Mouse (Mus musculus) hindbrain, embryonic 12.5 days (tissue): Measurements from ENCODE around the gene Gm42791. TPM values are rescaled to one million over a fixed set of nuclear protein-coding genes. Genes with fewer than 3 reads are reported as not detected.
A peak's percentile ranks its signal among the peaks of the same experiment; 100 is the strongest.

Experiments used
- ATAC-seq: fragments of 200-750 bp; cut with Nextera tagmentation; 2 replicates; pipeline ENCODE4 v1.8.0; 2017; ENCODE audit warnings: moderate TSS enrichment; ENCODE audit not compliant: low FRiP score
- H3K27ac ChIP-seq: fragments of 300-500 bp; sonication (generic); 2 replicates; pipeline ENCODE4 v1.5.1; 2016; ENCODE audit warnings: mild to moderate bottlenecking
- H3K27me3 ChIP-seq: fragments of 300-500 bp; sonication (generic); 2 replicates; pipeline ENCODE4 v1.6.1; 2016; ENCODE audit warnings: mild to moderate bottlenecking
- H3K36me3 ChIP-seq: fragments of 300-500 bp; sonication (generic); 2 replicates; pipeline ENCODE4 v1.6.1; 2016; ENCODE audit warnings: mild to moderate bottlenecking
- H3K4me1 ChIP-seq: fragments of 300-500 bp; sonication (generic); 2 replicates; pipeline ENCODE4 v1.6.1; 2016
- H3K4me2 ChIP-seq: fragments of 300-500 bp; sonication (generic); replicated peaks from 2 replicates; pipeline ENCODE4 v1.6.1; 2016; ENCODE audit warnings: mild to moderate bottlenecking
- H3K4me3 ChIP-seq: fragments of 300-500 bp; sonication (generic); 2 replicates; pipeline ENCODE4 v1.5.1; 2016; ENCODE audit warnings: mild to moderate bottlenecking
- H3K9ac ChIP-seq: fragments of 300-500 bp; sonication (generic); 2 replicates; pipeline ENCODE4 v1.6.1; 2016; ENCODE audit warnings: mild to moderate bottlenecking, moderate library complexity
- H3K9me3 ChIP-seq: fragments of 300-500 bp; sonication (generic); replicated peaks from 2 replicates; pipeline ENCODE4 v1.6.1; 2016; ENCODE audit warnings: mild to moderate bottlenecking
- WGBS: fragments of 180-500 bp; shearing (Covaris S2); methylation state at CpG from one replicate; pipeline ENCODE4 v1.1.7; 2016; 5-methylcytosine and 5-hydroxymethylcytosine counted together
- polyA plus RNA-seq: library from polyadenylated mRNA; unstranded; fragments of >200 nt; fragmentation: Nextera tagmentation; extraction: Ambion mirVana; gene quantifications from 2 replicates; pipeline ENCODE4 v1.2.1, GENCODE M21; 2016

The Gm42791 gene
- polyA plus RNA-seq, 1 experiment from 2014 or later, result 0.49 TPM

GRCm38 (mm10) chr5:149005701-149006361 is 10.9 kb upstream of the Gm42791 start:
- Histone ChIP-seq H3K9me3 (no peaks in the 10 kb centered on the region), H3K27ac (peak overlapping the region; percentile 44; the same call in 1 of the 2 replicates), H3K4me2 (peak overlapping the region; percentile 51), H3K36me3 (no peaks in the 10 kb centered on the region), H3K4me1 (peaks cover 32% of the 10 kb centered on the region), H3K4me3 (no peak overlapping the region), H3K9ac (peak overlapping the region; percentile 46; the same call in 1 of the 2 replicates), H3K27me3 (peaks cover 5% of the 10 kb centered on the region)
- 72% methylated on average over 9 of the region's 9 CpGs for WGBS
- ATAC-seq, result peak; percentile 5; the same call in 1 of the 2 replicates

GRCm38 (mm10) chr5:149005083-149005482 is 10.1 kb upstream of the Gm42791 start:
- 43% methylated on average over 8 of the region's 9 CpGs for WGBS
- Histone ChIP-seq H3K4me1 (peaks cover 32% of the 10 kb centered on the region), H3K27me3 (peaks cover 5% of the 10 kb centered on the region), H3K36me3 (no peaks in the 10 kb centered on the region), H3K27ac (no peak overlapping the region), H3K4me3 (no peak overlapping the region), H3K9ac (no peak overlapping the region), H3K4me2 (no peak overlapping the region; the same call in 1 of the 2 replicates), H3K9me3 (no peaks in the 10 kb centered on the region)
- ATAC-seq, result no peak

DNA sequence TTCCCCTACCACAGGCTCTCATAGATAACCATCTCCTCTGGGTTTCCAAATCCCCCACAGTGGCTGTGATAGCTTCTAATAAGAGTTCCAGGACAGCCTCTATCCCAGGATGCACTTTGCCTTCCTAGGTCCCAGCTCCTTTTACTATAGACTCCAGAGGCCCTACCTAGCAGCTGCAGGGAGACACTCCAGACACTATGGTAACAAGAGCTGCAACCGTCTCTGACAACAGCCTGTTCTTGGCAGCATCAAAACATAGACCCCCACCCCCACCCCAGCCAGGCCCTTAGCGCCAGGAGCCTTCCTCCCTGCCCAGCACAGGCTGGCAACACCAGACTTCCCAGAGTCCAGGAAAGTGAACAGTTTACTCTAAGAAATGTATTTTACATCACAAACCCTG is 8.2 kb upstream of the Gm42791 start:
- H3K27ac ChIP-seq, result no peak overlapping the region

DNA sequence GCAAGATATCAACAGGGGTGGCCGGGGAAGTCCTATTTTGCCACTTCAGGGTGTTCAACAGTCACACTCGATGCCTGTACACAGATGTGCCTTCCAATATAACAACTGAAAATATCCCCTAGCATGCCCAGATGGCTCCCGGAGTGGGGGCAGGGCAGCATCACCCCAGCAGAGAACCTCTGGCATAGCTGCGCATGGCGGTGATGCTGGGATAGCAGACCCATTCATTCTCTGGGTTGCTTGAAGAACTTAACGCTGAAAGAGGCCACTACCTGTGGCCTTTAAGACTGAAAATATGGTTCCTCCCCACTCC is 7.8 kb upstream of the Gm42791 start:
- Histone ChIP-seq H3K9ac (no peak overlapping the region), H3K9me3 (no peaks in the 10 kb centered on the region), H3K27ac (no peak overlapping the region), H3K4me1 (peaks cover 32% of the 10 kb centered on the region), H3K4me2 (no peak overlapping the region), H3K36me3 (no peaks in the 10 kb centered on the region), H3K27me3 (peaks cover 5% of the 10 kb centered on the region), H3K4me3 (no peak overlapping the region)
- ATAC-seq, result no peak
- 70% methylated on average over 6 of the region's 6 CpGs for WGBS

More for the DNA sequence above, 8.2 kb upstream of the Gm42791 start:
- no peaks in the 10 kb centered on the region for H3K36me3 ChIP-seq
- H3K4me1 ChIP-seq, result peaks cover 32% of the 10 kb centered on the region
- H3K9me3 ChIP-seq, result no peaks in the 10 kb centered on the region
- WGBS, result 33% methylated on average over 2 of the region's 2 CpGs
- H3K9ac ChIP-seq, result no peak overlapping the region
- peaks cover 5% of the 10 kb centered on the region for H3K27me3 ChIP-seq
- no peak overlapping the region for H3K4me3 ChIP-seq
- no peak overlapping the region for H3K4me2 ChIP-seq
- ATAC-seq, result no peak

GRCm38 (mm10) chr5:149002034-149002802 is 7.3 kb upstream of the Gm42791 start:
- 63% methylated on average over 20 of the region's 20 CpGs for WGBS
- no peak overlapping the region for H3K4me3 ChIP-seq

GRCm38 (mm10) chr5:148999802-149000201 is 4.9 kb upstream of the Gm42791 start:
- WGBS, result 91% methylated on average over 7 of the region's 7 CpGs
- no peak for ATAC-seq
- no peak overlapping the region for H3K27ac ChIP-seq
- H3K4me1 ChIP-seq, result peaks cover 27% of the 10 kb centered on the region
- no peaks in the 10 kb centered on the region for H3K9me3 ChIP-seq
- no peak overlapping the region for H3K4me3 ChIP-seq
- H3K36me3 ChIP-seq, result no peaks in the 10 kb centered on the region
- no peak overlapping the region for H3K4me2 ChIP-seq
- H3K9ac ChIP-seq, result no peak overlapping the region
- no peaks in the 10 kb centered on the region for H3K27me3 ChIP-seq

More at GRCm38 (mm10) chr5:149002034-149002802, 7.3 kb upstream of the Gm42791 start:
- no peaks in the 10 kb centered on the region for H3K36me3 ChIP-seq
- H3K27ac ChIP-seq, result no peak overlapping the region
- H3K4me1 ChIP-seq, result peaks cover 31% of the 10 kb centered on the region
- H3K27me3 ChIP-seq, result peaks cover 5% of the 10 kb centered on the region
- no peak for ATAC-seq
- no peak overlapping the region for H3K4me2 ChIP-seq
- no peak overlapping the region for H3K9ac ChIP-seq
- H3K9me3 ChIP-seq, result no peaks in the 10 kb centered on the region

GRCm38 (mm10) chr5:148998512-148998911 is 3.6 kb upstream of the Gm42791 start:
- no peak for ATAC-seq

GRCm38 (mm10) chr5:148996709-148997037 is 1.7 kb upstream of the Gm42791 start:
- H3K9me3 ChIP-seq, result 0 out of 2 replicates have a peak, but pooled peaks cover 4% of the 10 kb centered on the region
- no peak overlapping the region for H3K4me2 ChIP-seq
- 57% methylated on average over 4 of the region's 4 CpGs for WGBS
- no peak overlapping the region for H3K4me3 ChIP-seq
- H3K27ac ChIP-seq, result no peak overlapping the region
- H3K4me1 ChIP-seq, result peaks cover 21% of the 10 kb centered on the region
- no peak for ATAC-seq
- H3K27me3 ChIP-seq, result no peaks in the 10 kb centered on the region
- no peaks in the 10 kb centered on the region for H3K36me3 ChIP-seq
- H3K9ac ChIP-seq, result no peak overlapping the region

More at GRCm38 (mm10) chr5:148998512-148998911, 3.6 kb upstream of the Gm42791 start:
- H3K4me2 ChIP-seq, result no peak overlapping the region
- no peaks in the 10 kb centered on the region for H3K9me3 ChIP-seq
- no peak overlapping the region for H3K9ac ChIP-seq
- no peaks in the 10 kb centered on the region for H3K36me3 ChIP-seq
- H3K27me3 ChIP-seq, result no peaks in the 10 kb centered on the region
- 87% methylated on average over 14 of the region's 14 CpGs for WGBS
- peaks cover 35% of the 10 kb centered on the region for H3K4me1 ChIP-seq
- no peak overlapping the region for H3K27ac ChIP-seq
- no peak overlapping the region for H3K4me3 ChIP-seq

- no peak overlapping the region for H3K4me2 ChIP-seq
- H3K4me1 ChIP-seq, result peaks cover 21% of the 10 kb centered on the region
- H3K27me3 ChIP-seq, result no peaks in the 10 kb centered on the region
- H3K4me3 ChIP-seq, result no peak overlapping the region
- 0 out of 2 replicates have a peak, but pooled peaks cover 4% of the 10 kb centered on the region for H3K9me3 ChIP-seq
- no peak overlapping the region for H3K9ac ChIP-seq
- no peaks in the 10 kb centered on the region for H3K36me3 ChIP-seq
- 0 out of 2 replicates have a peak overlapping the region, but pooled peaks have one; percentile 7 for H3K27ac ChIP-seq
- no peak for ATAC-seq
- 56% methylated on average over 9 of the region's 9 CpGs for WGBS
Observed at GRCm38 (mm10) chr5:148995962-148996708, 1.2 kb upstream of the Gm42791 start.

DNA sequence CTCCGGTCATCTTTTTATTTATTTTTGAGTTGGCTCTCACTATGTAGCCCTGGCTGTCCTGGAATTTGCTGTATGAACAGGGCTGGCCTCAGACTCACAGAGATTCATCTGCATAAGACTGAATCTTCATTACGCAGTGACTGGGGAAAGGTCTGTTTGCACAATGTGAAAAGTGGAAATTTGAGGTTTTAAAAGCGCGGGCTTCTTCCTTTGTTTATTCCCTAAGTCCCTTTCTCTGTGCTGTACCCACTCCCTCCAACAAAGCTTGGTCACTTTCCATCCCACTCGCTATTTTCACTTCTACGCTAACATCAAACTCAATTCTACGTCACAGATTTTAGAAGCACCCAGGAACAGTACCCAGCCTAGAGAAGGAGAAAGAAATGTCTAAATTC is 639 bp downstream of the Gm42791 start:
- Histone ChIP-seq H3K27me3 (no peaks in the 10 kb centered on the region), H3K4me1 (peaks cover 21% of the 10 kb centered on the region), H3K9ac (peak overlapping the region; percentile 76), H3K27ac (peak overlapping the region; percentile 96), H3K4me2 (peak overlapping the region; percentile 74), H3K4me3 (peak overlapping the region; percentile 52), H3K36me3 (no peaks in the 10 kb centered on the region), H3K9me3 (peaks cover 16% of the 10 kb centered on the region)
- ATAC-seq, result no peak
- 39% methylated on average over 7 of the region's 7 CpGs for WGBS

DNA sequence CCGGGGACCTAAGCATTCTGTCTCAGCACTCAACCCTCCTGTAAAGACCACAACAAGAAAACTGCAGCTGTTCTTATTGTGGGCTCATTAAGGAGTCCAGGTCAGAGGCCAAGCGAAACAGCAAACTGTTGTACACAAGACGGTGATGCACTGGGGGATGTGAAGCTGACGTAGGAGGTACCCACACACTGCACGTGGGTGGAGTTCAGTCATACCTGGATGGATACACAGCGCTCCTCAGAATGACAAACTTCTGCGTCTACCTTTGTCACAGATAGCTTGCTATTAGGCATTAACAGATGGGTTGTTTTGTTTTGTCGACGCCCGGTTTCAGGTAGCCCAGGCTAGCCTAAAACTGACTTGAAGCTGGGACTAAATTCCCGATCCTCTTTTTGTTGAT is 2.3 kb downstream of the Gm42791 start:
- no peaks in the 10 kb centered on the region for H3K36me3 ChIP-seq
- no peak overlapping the region for H3K27ac ChIP-seq
- WGBS, result 95% methylated on average over 11 of the region's 11 CpGs
- peaks cover 21% of the 10 kb centered on the region for H3K4me1 ChIP-seq
- no peak overlapping the region for H3K4me3 ChIP-seq
- peaks cover 23% of the 10 kb centered on the region for H3K9me3 ChIP-seq
- no peaks in the 10 kb centered on the region for H3K27me3 ChIP-seq
- no peak for ATAC-seq
- H3K4me2 ChIP-seq, result no peak overlapping the region
- no peak overlapping the region for H3K9ac ChIP-seq

DNA sequence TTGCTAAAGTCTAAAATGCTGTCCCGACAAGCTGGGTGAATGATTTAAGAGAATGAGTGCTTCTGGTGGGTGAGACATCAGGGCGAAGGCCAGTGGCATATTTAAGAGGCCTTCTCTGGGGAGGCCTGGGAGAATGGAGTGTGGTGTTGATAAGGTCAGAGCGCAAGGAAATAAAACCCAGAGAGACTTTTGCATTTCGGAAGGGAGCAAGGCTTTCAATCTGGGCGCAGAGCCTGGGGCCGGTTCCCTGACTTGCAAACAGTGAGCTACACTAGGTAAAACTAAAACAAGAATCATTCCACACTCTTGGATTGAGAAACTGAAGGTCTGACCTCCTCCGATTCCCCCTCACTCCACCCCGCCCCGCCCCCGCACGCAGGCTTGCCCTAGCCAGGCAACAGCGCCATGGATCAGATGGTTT is 4.0 kb downstream of the Gm42791 start:
- Histone ChIP-seq H3K4me3 (no peak overlapping the region), H3K36me3 (no peaks in the 10 kb centered on the region), H3K27ac (no peak overlapping the region), H3K27me3 (no peaks in the 10 kb centered on the region), H3K9ac (no peak overlapping the region), H3K4me2 (no peak overlapping the region), H3K4me1 (peaks cover 14% of the 10 kb centered on the region), H3K9me3 (peaks cover 23% of the 10 kb centered on the region)
- 79% methylated on average over 12 of the region's 12 CpGs for WGBS
- no peak for ATAC-seq
